Mouse (Mus musculus) ES-Bruce4 (cell line): Measurements from ENCODE around the gene Olfm1. TPM values are rescaled to one million over a fixed set of nuclear protein-coding genes. Genes with fewer than 3 reads are reported as not detected.
A peak's percentile ranks its signal among the peaks of the same experiment; 100 is the strongest.

Experiments
- H3K27ac ChIP-seq: 2 replicates; pipeline ENCODE4 v1.5.1; 2012; ENCODE audit warnings: low read length, inconsistent platforms; ENCODE audit not compliant: insufficient read depth
- H3K27me3 ChIP-seq: 2 replicates; pipeline ENCODE4 v1.6.1; 2012; ENCODE audit warnings: mild to moderate bottlenecking, low read length, inconsistent platforms; ENCODE audit not compliant: control insufficient read depth, poor library complexity, insufficient read depth, severe bottlenecking
- H3K36me3 ChIP-seq: 2 replicates; pipeline ENCODE4 v1.6.1; 2012; ENCODE audit warnings: inconsistent platforms, mild to moderate bottlenecking, low read length, moderate library complexity; ENCODE audit not compliant: control insufficient read depth, poor library complexity, insufficient read depth, severe bottlenecking
- H3K4me1 ChIP-seq: one replicate; pipeline ENCODE4 v1.8.1; 2011; ENCODE audit warnings: low read length; ENCODE audit not compliant: control insufficient read depth, insufficient read depth
- H3K4me3 ChIP-seq: 2 replicates; pipeline ENCODE4 v1.5.1; 2011; ENCODE audit warnings: low read depth, mild to moderate bottlenecking, low read length
- H3K9ac ChIP-seq: 2 replicates; pipeline ENCODE4 v1.6.1; 2012; ENCODE audit warnings: low read depth, mild to moderate bottlenecking, inconsistent platforms; ENCODE audit not compliant: poor library complexity, severe bottlenecking
- H3K9me3 ChIP-seq: replicated peaks from 2 replicates; pipeline ENCODE4 v1.6.1; 2012; ENCODE audit warnings: mild to moderate bottlenecking, low read length, inconsistent platforms; ENCODE audit not compliant: control insufficient read depth, poor library complexity, insufficient read depth, severe bottlenecking
- CTCF ChIP-seq: IDR thresholded peaks from one replicate; pipeline ENCODE4 v1.8.1; 2011; ENCODE audit warnings: low read depth, low read length
- EP300 ChIP-seq: IDR thresholded peaks from 2 replicates; pipeline ENCODE4 v1.6.1; 2011; ENCODE audit warnings: low read depth, low read length; ENCODE audit not compliant: insufficient read depth
- POLR2A ChIP-seq: IDR thresholded peaks from one replicate; pipeline ENCODE4 v1.8.1; 2011; ENCODE audit warnings: low read length; ENCODE audit not compliant: insufficient read depth
- polyA plus RNA-seq: library from polyadenylated mRNA; stranded (reverse); fragments of >200 nt; gene quantifications from 2 replicates; pipeline ENCODE4 v1.2.4, GENCODE M21; 2011; ENCODE audit warnings: low read depth; ENCODE audit not compliant: missing spikeins, insufficient read depth, insufficient read length

Gene Olfm1
- 8.9 and 10.8 TPM in 2 replicates for polyA plus RNA-seq

- no peak within 1 kb of the TSS for H3K27ac ChIP-seq
- H3K4me3 ChIP-seq, result peak within 1 kb of the TSS; percentile 67
- H3K27me3 ChIP-seq, result no peaks in the 10 kb centered on the region
- H3K36me3 ChIP-seq, result no peaks in the 10 kb centered on the region
- peak within 1 kb of the TSS; percentile 64 for H3K9ac ChIP-seq
- H3K4me1 ChIP-seq, result no peaks in the 10 kb centered on the region
- no peaks in the 10 kb centered on the region for H3K9me3 ChIP-seq
- TF ChIP-seq POLR2A, result no peak
- no peak for TF ChIP-seq CTCF
- TF ChIP-seq EP300, result no peak
Observed at GRCm38 (mm10) chr2:28192821-28193689, at the start of gene Olfm1. Gene Olfm1, plus strand, starts transcription at chr2:28192992.

- Histone ChIP-seq H3K9ac (no peak overlapping the region), H3K36me3 (no peaks in the 10 kb centered on the region), H3K27me3 (no peaks in the 10 kb centered on the region), H3K9me3 (no peaks in the 10 kb centered on the region), H3K4me3 (no peak overlapping the region), H3K27ac (no peak overlapping the region), H3K4me1 (no peaks in the 10 kb centered on the region)
- TF ChIP-seq EP300 (no peak), CTCF (no peak), POLR2A (no peak)
Observed at GRCm38 (mm10) chr2:28143417-28144045, 49.3 kb upstream of the Olfm1 start.

GRCm38 (mm10) chr2:28145702-28146101, 47.1 kb upstream of the Olfm1 start:
- H3K4me1 ChIP-seq, result no peaks in the 10 kb centered on the region
- H3K9me3 ChIP-seq, result no peaks in the 10 kb centered on the region
- H3K36me3 ChIP-seq, result no peaks in the 10 kb centered on the region
- H3K27ac ChIP-seq, result no peak overlapping the region
- no peak overlapping the region for H3K9ac ChIP-seq
- H3K4me3 ChIP-seq, result no peak overlapping the region
- no peaks in the 10 kb centered on the region for H3K27me3 ChIP-seq
- TF ChIP-seq EP300 (no peak), CTCF (no peak), POLR2A (no peak)

GRCm38 (mm10) chr2:28146152-28146551, 46.6 kb upstream of the Olfm1 start:
- H3K9ac ChIP-seq, result no peak overlapping the region
- H3K27me3 ChIP-seq, result no peaks in the 10 kb centered on the region
- no peaks in the 10 kb centered on the region for H3K4me1 ChIP-seq
- no peak overlapping the region for H3K4me3 ChIP-seq
- H3K9me3 ChIP-seq, result no peaks in the 10 kb centered on the region
- no peak overlapping the region for H3K27ac ChIP-seq
- no peaks in the 10 kb centered on the region for H3K36me3 ChIP-seq
- no peak for TF ChIP-seq POLR2A
- TF ChIP-seq EP300, result no peak
- TF ChIP-seq CTCF, result no peak

- TF ChIP-seq EP300 (no peak), CTCF (no peak), POLR2A (no peak)
- Histone ChIP-seq H3K9me3 (no peaks in the 10 kb centered on the region), H3K9ac (no peak overlapping the region), H3K36me3 (no peaks in the 10 kb centered on the region), H3K4me3 (no peak overlapping the region), H3K27ac (no peak overlapping the region), H3K4me1 (no peaks in the 10 kb centered on the region), H3K27me3 (no peaks in the 10 kb centered on the region)
Observed at GRCm38 (mm10) chr2:28146685-28147084, 46.1 kb upstream of the Olfm1 start.

GRCm38 (mm10) chr2:28147248-28147794, 45.5 kb upstream of the Olfm1 start:
- Histone ChIP-seq H3K9me3 (no peaks in the 10 kb centered on the region), H3K4me3 (no peak overlapping the region), H3K27me3 (no peaks in the 10 kb centered on the region), H3K36me3 (no peaks in the 10 kb centered on the region), H3K27ac (no peak overlapping the region), H3K9ac (no peak overlapping the region), H3K4me1 (no peaks in the 10 kb centered on the region)
- TF ChIP-seq CTCF (no peak), EP300 (no peak), POLR2A (no peak)
